In the genomic region with DNA sequence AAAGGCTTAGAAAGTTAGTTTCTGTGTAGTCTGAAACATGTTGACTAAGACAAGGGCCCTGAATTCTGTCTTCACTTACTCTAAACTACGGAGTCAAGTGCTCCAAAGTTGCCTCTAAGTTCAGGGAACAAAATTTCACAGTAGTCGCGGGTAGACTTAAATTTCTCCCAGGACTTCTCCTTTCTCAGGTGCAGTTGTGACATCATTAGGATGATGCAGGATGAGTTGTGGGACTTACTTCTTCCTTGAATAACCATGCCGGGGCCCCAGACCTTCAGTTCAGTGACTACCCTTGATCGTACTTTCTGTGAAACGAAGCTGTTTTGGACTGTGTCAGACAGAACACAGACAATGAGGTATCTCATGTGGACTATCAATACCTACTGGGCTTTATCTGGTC, we compare ENCODE assay signal across 26 mouse cellular contexts.
"Had no signal": no experiment of that assay in that cellular context is flagged by ENCODE, and none has a peak within 500 bp of the region (broad histone marks: within the 10 kb centered on the region; RNA-seq: fewer than 3 reads in every experiment).

No protein-coding gene starts in this region.

- H3K9ac ChIP-seq: heart, embryonic 13.5 days; heart, embryonic 15.5 days; hindbrain, embryonic 13.5 days; hindbrain, embryonic 15.5 days; kidney, embryonic 15.5 days; limb, embryonic 12.5 days; liver, embryonic 14.5 days had no signal

- H3K4me2 ChIP-seq: heart, embryonic 11.5 days; heart, embryonic 13.5 days; heart, embryonic 15.5 days; hindbrain, embryonic 13.5 days; hindbrain, embryonic 15.5 days; kidney, embryonic 15.5 days; limb, embryonic 12.5 days; liver, embryonic 11.5 days had no signal

- H3K36me3 ChIP-seq: heart, embryonic 13.5 days; heart, embryonic 15.5 days; hindbrain, embryonic 10.5 days; hindbrain, embryonic 13.5 days; hindbrain, embryonic 15.5 days; kidney, embryonic 15.5 days; limb, embryonic 12.5 days had no signal

- ATAC-seq: hindbrain, postnatal 0 days; intestine, embryonic 16.5 days had no signal

- H3K9me3 ChIP-seq: heart, embryonic 13.5 days; heart, embryonic 15.5 days; hindbrain, embryonic 10.5 days; hindbrain, embryonic 13.5 days; hindbrain, embryonic 15.5 days; kidney, embryonic 15.5 days; limb, embryonic 12.5 days had no signal

- H3K27me3 ChIP-seq: heart, embryonic 13.5 days; heart, embryonic 15.5 days; hindbrain, embryonic 13.5 days; hindbrain, embryonic 15.5 days; kidney, embryonic 15.5 days; limb, embryonic 12.5 days had no signal

- DNase-seq: gastrocnemius, postnatal 10 days; gastrocnemius, postnatal 25 days; heart, postnatal 14 days; heart, postnatal 4 days; kidney, adult 11 months; kidney, adult 2 months; kidney, adult 9 months; kidney, postnatal 14 days; kidney, postnatal 36 days; layer of hippocampus, adult 9-11 months; layer of hippocampus, postnatal 36 days; left cerebral cortex, postnatal 4 days; liver had no signal

- H3K4me3 ChIP-seq: heart, embryonic 13.5 days; heart, embryonic 15.5 days; hindbrain, embryonic 10.5 days; hindbrain, embryonic 13.5 days; hindbrain, embryonic 15.5 days; kidney, embryonic 15.5 days; limb, embryonic 12.5 days had no signal

- H3K27ac ChIP-seq: heart, embryonic 15.5 days; hindbrain, embryonic 10.5 days; hindbrain, embryonic 13.5 days; hindbrain, embryonic 15.5 days; hindbrain, postnatal 0 days; kidney, embryonic 15.5 days; kidney, postnatal 0 days; limb, embryonic 12.5 days; liver, embryonic 14.5 days had no signal
